Mouse (Mus musculus) forebrain, postnatal 0 days (tissue): ENCODE measurements at regions not wholly inside any gene's neighbourhood (a gene's known extent, or its start where the extent isn't known, plus 50 kb on each side); places are given as distances from the start of the nearest gene placed in this dataset.

Experiments
- ATAC-seq: fragments of 200-750 bp; cut with Nextera tagmentation; 2 replicates; pipeline ENCODE4 v1.8.0; 2017; ENCODE audit warnings: mild to moderate bottlenecking, moderate library complexity
- DNase-seq: peaks from one replicate; pipeline ENCODE4 v3.0.0-alpha.2; 2015
- H3K27ac ChIP-seq: fragments of 300-500 bp; sonication (generic); 2 replicates; pipeline ENCODE4 v1.5.1; 2014; ENCODE audit warnings: low read depth, mild to moderate bottlenecking, antibody characterized with exemption, low read length, moderate library complexity, mixed read lengths
- H3K27me3 ChIP-seq: fragments of 300-500 bp; sonication (generic); 2 replicates; pipeline ENCODE4 v1.6.1; 2014; ENCODE audit warnings: mild to moderate bottlenecking, low read length, mixed read lengths; ENCODE audit not compliant: insufficient read depth
- H3K36me3 ChIP-seq: fragments of 300-500 bp; sonication (generic); 2 replicates; pipeline ENCODE4 v1.6.1; 2014; ENCODE audit warnings: mild to moderate bottlenecking, moderate library complexity; ENCODE audit not compliant: insufficient read depth
- H3K4me1 ChIP-seq: fragments of 300-500 bp; sonication (generic); 2 replicates; pipeline ENCODE4 v1.6.1; 2014; ENCODE audit warnings: antibody characterized with exemption; ENCODE audit not compliant: insufficient read depth
- H3K4me2 ChIP-seq: fragments of 300-500 bp; sonication (generic); 2 replicates; pipeline ENCODE4 v1.6.1; 2014; ENCODE audit warnings: low read depth, mild to moderate bottlenecking, moderate library complexity
- H3K4me3 ChIP-seq: fragments of 300-500 bp; sonication (generic); 2 replicates; pipeline ENCODE4 v1.5.1; 2014; ENCODE audit warnings: low read depth, low read length, mixed read lengths
- H3K9ac ChIP-seq: fragments of 300-500 bp; sonication (generic); 2 replicates; pipeline ENCODE4 v1.6.1; 2014; ENCODE audit warnings: mild to moderate bottlenecking
- H3K9me3 ChIP-seq: fragments of 300-500 bp; sonication (generic); 2 replicates; pipeline ENCODE4 v1.6.1; 2016; ENCODE audit warnings: low read length
- CTCF ChIP-seq: sonication (generic); IDR thresholded peaks from 2 replicates; pipeline ENCODE4 v1.5.1; 2016; ENCODE audit warnings: antibody characterized with exemption, control low read depth, low read depth
- WGBS: fragments of 180-500 bp; shearing (Covaris S2); extraction: QIAGEN DNeasy Blood & Tissue Kit; methylation state at CpG from one replicate; pipeline ENCODE4 v1.1.7; 2014; 5-methylcytosine and 5-hydroxymethylcytosine counted together

DNA sequence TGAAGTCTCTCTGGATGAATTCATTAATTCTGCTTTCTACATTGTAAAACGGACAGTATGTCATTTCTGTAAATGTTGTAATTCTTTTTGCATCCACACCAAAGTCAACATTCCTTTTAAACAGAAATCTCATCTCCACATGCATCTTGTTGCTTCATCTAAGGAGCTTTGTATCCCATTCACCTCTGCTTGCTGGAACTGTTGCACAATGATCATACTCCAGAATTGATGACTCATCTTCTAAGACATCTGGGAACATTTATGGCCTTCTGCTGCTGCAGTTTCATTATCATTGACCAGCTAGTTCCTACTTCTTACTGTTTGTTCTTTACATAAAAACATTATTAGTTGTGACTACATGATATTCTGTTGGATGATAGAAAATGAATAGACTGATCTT, 1926.9 kb upstream of the Gm38303 start:
- no peak overlapping the region for H3K4me2 ChIP-seq
- no peaks in the 10 kb centered on the region for H3K27me3 ChIP-seq
- no peaks in the 10 kb centered on the region for H3K4me1 ChIP-seq
- H3K36me3 ChIP-seq, result no peaks in the 10 kb centered on the region
- H3K4me3 ChIP-seq, result no peak overlapping the region
- ATAC-seq (no peak), DNase-seq (no peak)
- no peaks in the 10 kb centered on the region for H3K9me3 ChIP-seq
- no peak overlapping the region for H3K9ac ChIP-seq
- H3K27ac ChIP-seq, result no peak overlapping the region
- TF ChIP-seq CTCF, result no peak
- 75% methylated on average over 1 of the region's 1 CpGs for WGBS

DNA sequence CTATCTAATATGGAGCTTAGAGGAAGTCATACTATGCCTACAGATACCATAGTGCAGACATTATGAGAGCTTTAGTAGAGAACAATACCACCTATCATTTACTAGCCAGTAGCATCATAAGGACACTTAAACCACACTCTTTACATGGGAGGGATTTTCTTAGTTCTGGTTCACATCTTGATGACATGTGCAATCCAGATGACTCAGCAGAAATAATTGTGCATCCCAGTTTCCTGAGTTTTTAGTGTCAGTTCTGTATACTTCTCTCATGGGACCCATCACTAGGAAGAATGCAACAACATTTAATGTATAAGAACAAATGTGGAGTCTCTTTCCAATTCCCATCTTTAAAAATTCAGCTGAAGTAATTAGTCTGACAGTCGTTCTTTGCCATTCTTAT, 1922.2 kb upstream of the Gm38303 start:
- Histone ChIP-seq H3K27me3 (no peaks in the 10 kb centered on the region), H3K4me2 (no peak overlapping the region), H3K9ac (no peak overlapping the region), H3K9me3 (no peaks in the 10 kb centered on the region), H3K4me1 (no peaks in the 10 kb centered on the region), H3K36me3 (no peaks in the 10 kb centered on the region), H3K4me3 (no peak overlapping the region), H3K27ac (no peak overlapping the region)
- no peak for TF ChIP-seq CTCF
- DNase-seq (no peak), ATAC-seq (no peak)
- WGBS, result 75% methylated on average over 1 of the region's 1 CpGs

DNA sequence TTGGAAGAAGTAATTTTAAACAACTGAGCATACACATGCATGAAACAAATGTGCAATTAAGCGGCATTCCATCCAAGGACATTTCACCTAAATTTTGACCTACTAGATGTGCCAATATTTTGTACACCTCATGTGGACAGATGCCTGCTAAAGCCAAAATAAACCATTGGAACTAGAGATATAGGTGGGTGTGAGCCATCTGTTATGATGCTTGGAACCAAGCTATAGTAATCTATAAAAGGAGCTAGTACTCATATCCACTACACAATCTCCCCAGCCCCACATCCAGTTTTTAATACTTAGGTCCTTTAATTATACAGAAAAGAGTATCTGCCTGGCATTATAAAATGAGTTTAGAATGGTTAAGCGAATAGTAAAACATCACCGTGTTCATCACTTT, 1910.7 kb upstream of the Gm38303 start:
- H3K27ac ChIP-seq, result no peak overlapping the region
- 62% methylated on average over 3 of the region's 3 CpGs for WGBS
- H3K4me2 ChIP-seq, result no peak overlapping the region
- no peaks in the 10 kb centered on the region for H3K36me3 ChIP-seq
- DNase-seq (no peak), ATAC-seq (no peak)
- H3K9ac ChIP-seq, result no peak overlapping the region
- no peaks in the 10 kb centered on the region for H3K9me3 ChIP-seq
- TF ChIP-seq CTCF, result no peak
- no peak overlapping the region for H3K4me3 ChIP-seq
- H3K4me1 ChIP-seq, result no peaks in the 10 kb centered on the region
- H3K27me3 ChIP-seq, result no peaks in the 10 kb centered on the region

DNA sequence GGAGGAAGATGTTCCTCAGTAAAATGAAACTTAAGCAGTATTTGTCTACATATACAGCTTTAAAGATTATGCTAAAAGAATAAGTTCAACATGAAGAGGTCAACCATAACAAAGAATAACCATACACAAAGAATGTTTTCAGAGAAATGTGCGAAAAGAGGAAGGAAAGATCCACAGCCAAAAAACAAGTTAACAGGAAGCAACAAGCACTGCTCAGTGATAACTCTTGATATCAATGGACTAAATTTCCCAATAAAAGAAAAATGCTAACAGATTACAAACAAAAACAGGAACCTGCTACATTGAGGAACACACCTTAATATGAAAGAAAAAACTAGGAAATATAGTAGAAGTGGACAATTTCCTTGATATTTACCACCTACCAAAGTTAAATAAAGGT, 1905.5 kb upstream of the Gm38303 start:
- 84% methylated on average over 1 of the region's 1 CpGs for WGBS
- no peak overlapping the region for H3K9ac ChIP-seq
- H3K4me2 ChIP-seq, result no peak overlapping the region
- H3K4me1 ChIP-seq, result no peaks in the 10 kb centered on the region
- no peak overlapping the region for H3K4me3 ChIP-seq
- no peak for ATAC-seq
- TF ChIP-seq CTCF, result no peak
- no peaks in the 10 kb centered on the region for H3K27me3 ChIP-seq
- H3K27ac ChIP-seq, result no peak overlapping the region
- no peaks in the 10 kb centered on the region for H3K9me3 ChIP-seq
- no peak for DNase-seq
- no peaks in the 10 kb centered on the region for H3K36me3 ChIP-seq

DNA sequence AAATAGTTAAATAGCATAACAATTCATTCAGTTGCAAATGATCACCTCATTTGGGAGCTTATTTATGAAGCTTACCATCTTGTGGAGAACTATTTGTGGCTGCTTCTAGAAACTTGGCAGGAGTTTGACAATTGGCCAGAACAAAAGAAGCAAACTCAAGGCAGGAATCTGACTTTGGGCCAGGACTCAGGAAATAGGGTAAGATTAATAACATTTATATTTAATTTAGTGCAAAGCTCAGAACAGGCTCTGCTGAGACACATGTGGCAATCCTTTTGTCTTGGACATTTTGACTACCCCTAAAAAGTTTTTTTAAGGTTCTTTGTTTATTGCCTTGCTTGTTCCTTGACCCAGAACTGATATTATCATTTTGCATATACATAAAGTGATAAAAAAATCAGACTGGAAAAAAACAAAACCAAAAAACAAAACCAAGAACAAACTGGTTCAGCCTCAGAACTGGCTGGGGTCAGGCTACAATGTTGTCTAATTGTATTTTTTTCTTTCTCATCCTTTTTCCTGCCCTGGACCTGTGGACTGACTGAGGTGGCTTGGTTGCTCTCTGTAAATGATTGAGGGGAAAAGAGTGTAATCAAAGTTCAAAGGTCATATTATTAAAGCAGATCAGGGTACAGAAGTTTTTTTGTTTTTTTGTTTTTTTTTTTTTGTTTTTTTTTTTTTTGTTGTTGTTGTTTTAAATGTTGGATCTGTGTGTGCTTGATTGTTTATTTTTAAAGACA, 1892.4 kb upstream of the Gm38303 start:
- ATAC-seq, result no peak
- no peak for TF ChIP-seq CTCF
- no peak for DNase-seq

DNA sequence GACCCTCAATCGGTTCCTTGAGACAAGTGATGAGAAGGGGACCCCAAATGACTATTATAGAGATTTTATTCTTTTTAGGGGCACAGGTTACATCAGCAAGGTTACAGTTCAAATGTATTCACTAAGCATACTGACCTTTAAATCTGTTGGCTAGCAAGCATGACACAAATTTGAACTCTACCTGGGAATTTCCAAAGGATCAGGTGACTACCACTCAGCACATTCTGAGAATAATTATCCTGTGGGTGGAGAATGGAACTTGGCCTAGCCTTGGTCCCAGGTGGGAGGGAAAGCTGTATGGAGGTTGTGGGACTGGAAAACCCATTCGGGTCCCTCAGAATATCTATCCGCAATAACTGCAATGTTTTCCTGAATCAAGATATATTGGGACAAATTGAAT, 1891.3 kb upstream of the Gm38303 start:
- no peaks in the 10 kb centered on the region for H3K9me3 ChIP-seq
- H3K4me3 ChIP-seq, result no peak overlapping the region
- ATAC-seq (no peak), DNase-seq (no peak)
- no peaks in the 10 kb centered on the region for H3K27me3 ChIP-seq
- H3K4me1 ChIP-seq, result no peaks in the 10 kb centered on the region
- no peak overlapping the region for H3K9ac ChIP-seq
- no peak overlapping the region for H3K27ac ChIP-seq
- TF ChIP-seq CTCF, result no peak
- WGBS, result 90% methylated on average over 3 of the region's 3 CpGs
- no peak overlapping the region for H3K4me2 ChIP-seq
- H3K36me3 ChIP-seq, result no peaks in the 10 kb centered on the region

More for the DNA sequence above, 1892.4 kb upstream of the Gm38303 start:
- Histone ChIP-seq H3K27ac (no peak overlapping the region), H3K9ac (no peak overlapping the region), H3K27me3 (no peaks in the 10 kb centered on the region), H3K9me3 (no peaks in the 10 kb centered on the region), H3K4me1 (no peaks in the 10 kb centered on the region), H3K4me3 (no peak overlapping the region), H3K36me3 (no peaks in the 10 kb centered on the region), H3K4me2 (no peak overlapping the region)

DNA sequence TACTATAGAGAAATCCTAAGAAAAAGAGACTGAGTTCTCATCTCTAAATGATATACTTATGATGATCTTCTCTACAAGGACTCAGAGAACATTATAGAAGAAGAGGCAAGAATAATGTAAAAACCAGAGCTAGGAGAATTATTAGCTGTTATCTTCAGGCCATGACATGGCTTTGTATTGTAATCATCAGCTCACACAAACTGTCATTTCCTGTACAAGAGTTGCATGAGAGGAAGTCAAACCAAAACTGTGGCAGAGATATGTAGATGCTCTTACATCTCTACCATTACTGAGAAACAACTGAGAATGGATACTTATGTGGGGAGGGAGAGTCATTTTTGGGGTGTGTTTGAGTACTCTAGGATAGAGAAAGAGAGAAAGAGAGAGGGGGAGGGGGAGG, 1889.4 kb upstream of the Gm38303 start:
- DNase-seq (no peak), ATAC-seq (no peak)
- no peaks in the 10 kb centered on the region for H3K36me3 ChIP-seq
- no peaks in the 10 kb centered on the region for H3K4me1 ChIP-seq
- H3K27ac ChIP-seq, result no peak overlapping the region
- no peak overlapping the region for H3K9ac ChIP-seq
- no peak for TF ChIP-seq CTCF
- H3K9me3 ChIP-seq, result no peaks in the 10 kb centered on the region
- no peak overlapping the region for H3K4me3 ChIP-seq
- H3K27me3 ChIP-seq, result no peaks in the 10 kb centered on the region
- no peak overlapping the region for H3K4me2 ChIP-seq
